Mouse (Mus musculus): ENCODE results near the gene Thsd7b. TPM values are rescaled to one million over a fixed set of nuclear protein-coding genes. Genes with fewer than 3 reads are reported as not detected.

Thsd7b gene
- total and polyA plus RNA-seq, 3 experiments, result 0.08 to 0.23 (median 0.12) TPM

DNA sequence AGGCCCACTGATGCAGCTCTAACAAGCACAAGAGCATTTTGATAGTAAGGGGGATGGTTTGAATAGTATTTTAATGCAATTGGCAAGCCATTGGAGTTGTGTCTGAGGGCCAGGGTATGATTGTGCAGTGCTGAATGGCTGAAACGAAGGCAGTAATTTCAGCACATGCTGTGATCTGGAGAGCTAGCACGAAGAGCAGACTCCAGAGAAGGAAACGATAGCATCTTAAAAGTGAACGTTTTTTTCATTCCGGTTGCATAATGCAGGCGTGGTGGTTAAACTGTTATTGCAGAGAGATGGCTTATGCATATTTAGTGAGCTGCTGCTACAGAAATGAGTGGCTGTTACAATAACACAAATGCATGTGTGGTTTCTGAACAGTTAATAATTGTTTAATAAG, 51.3 kb downstream of the Thsd7b start:
- Histone ChIP-seq H3K27ac (no peak overlapping the region), H3K27me3 (ENCODE audit: control insufficient read depth, insufficient read depth, low read length) (no peaks in the 10 kb centered on the region), H3K4me3 (no peak overlapping the region), H3K9ac (ENCODE audit: low read depth, low read length) (no peak overlapping the region), H3K79me2 (replicated peaks; ENCODE audit: control insufficient read depth, insufficient read depth, low read length) (no peaks in the 10 kb centered on the region), H3K36me3 (ENCODE audit: control insufficient read depth, insufficient read depth, low read length) (no peaks in the 10 kb centered on the region), H3K4me1 (ENCODE audit: control insufficient read depth, insufficient read depth, low read length) (no peaks in the 10 kb centered on the region)
- DNase-seq, result no peak
- no peak for TF ChIP-seq EP300 (IDR thresholded peaks at IDR 0.05; ENCODE audit: insufficient read depth, low read depth, low read length)
- intact Hi-C loops (cut with DNase I), result no loop called here
- WGBS, result 76% methylated on average over 6 of the region's 6 CpGs

DNA sequence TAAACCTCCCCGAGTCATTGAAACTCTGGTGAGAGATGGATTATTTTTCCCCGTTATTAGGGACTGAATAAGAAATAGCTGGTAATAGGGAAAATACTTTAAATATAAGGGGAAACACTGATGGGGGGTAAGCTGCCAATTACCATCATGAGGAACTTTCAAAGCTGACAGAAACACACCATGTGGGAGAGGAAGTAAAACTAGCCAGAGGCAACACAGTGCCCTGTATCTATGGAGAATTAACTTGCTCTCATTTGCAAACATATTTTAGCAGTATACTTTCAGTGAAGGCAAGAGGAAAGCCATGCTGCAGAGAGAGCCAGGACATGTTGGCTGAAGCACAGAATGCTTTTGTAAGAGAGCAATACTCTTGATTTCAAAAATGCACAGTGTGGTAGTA, 51.7 kb downstream of the Thsd7b start:
- WGBS, result 81% methylated on average over 2 of the region's 2 CpGs
- Histone ChIP-seq H3K79me2 (replicated peaks; ENCODE audit: control insufficient read depth, insufficient read depth, low read length) (no peaks in the 10 kb centered on the region), H3K27ac (no peak overlapping the region), H3K9ac (ENCODE audit: low read depth, low read length) (no peak overlapping the region), H3K36me3 (ENCODE audit: control insufficient read depth, insufficient read depth, low read length) (no peaks in the 10 kb centered on the region), H3K4me1 (ENCODE audit: control insufficient read depth, insufficient read depth, low read length) (no peaks in the 10 kb centered on the region), H3K27me3 (ENCODE audit: control insufficient read depth, insufficient read depth, low read length) (no peaks in the 10 kb centered on the region), H3K4me3 (no peak overlapping the region)
- no peak for DNase-seq
- intact Hi-C loops (cut with DNase I), result no loop called here
- no peak for TF ChIP-seq EP300 (IDR thresholded peaks at IDR 0.05; ENCODE audit: insufficient read depth, low read depth, low read length)
- no peak for TF ChIP-seq POLR2A (IDR thresholded peaks at IDR 0.05; ENCODE audit: insufficient read depth, low read depth, low read length)
- no peak for TF ChIP-seq CTCF (IDR thresholded peaks at IDR 0.05)

DNA sequence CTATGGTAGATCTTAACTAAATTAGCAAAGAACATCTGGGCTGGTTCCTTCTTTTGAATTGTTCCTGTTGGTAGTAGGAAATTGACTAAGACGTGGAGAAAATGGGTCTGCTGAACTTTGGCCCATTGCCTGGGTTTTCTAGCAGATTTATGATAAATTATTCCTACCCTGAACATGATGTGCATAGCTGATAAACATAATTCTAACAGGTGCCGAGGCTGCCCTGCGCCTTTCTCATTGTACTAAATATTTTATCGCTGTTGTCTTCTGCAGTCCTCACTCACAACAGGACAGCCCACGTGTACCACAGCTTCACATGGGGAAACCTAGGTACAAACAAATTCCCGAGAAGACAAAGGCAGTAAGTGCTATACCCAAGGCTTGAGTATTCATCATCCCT, 83.5 kb downstream of the Thsd7b start:
- intact Hi-C loops (cut with DNase I), result no loop called here

GRCm38 (mm10) chr1:129357378-129357777, 84.3 kb downstream of the Thsd7b start:
- H3K79me2 ChIP-seq (replicated peaks; ENCODE audit: control insufficient read depth, insufficient read depth, low read length), result no peaks in the 10 kb centered on the region
- 78% methylated on average over 2 of the region's 2 CpGs for WGBS
- no peaks in the 10 kb centered on the region for H3K4me1 ChIP-seq (ENCODE audit: control insufficient read depth, insufficient read depth, low read length)
- no peak overlapping the region for H3K9ac ChIP-seq (ENCODE audit: low read depth, low read length)
- no peak overlapping the region for H3K27ac ChIP-seq
- DNase-seq, result no peak
- no peaks in the 10 kb centered on the region for H3K36me3 ChIP-seq (ENCODE audit: control insufficient read depth, insufficient read depth, low read length)
- intact Hi-C loops (cut with DNase I), result no loop called here
- H3K27me3 ChIP-seq (ENCODE audit: control insufficient read depth, insufficient read depth, low read length), result no peaks in the 10 kb centered on the region
- H3K4me3 ChIP-seq, result no peak overlapping the region
- TF ChIP-seq POLR2A (IDR thresholded peaks at IDR 0.05; ENCODE audit: insufficient read depth, low read depth, low read length), result no peak
- no peak for TF ChIP-seq EP300 (IDR thresholded peaks at IDR 0.05; ENCODE audit: insufficient read depth, low read depth, low read length)
- TF ChIP-seq CTCF (IDR thresholded peaks at IDR 0.05), result no peak

More for the DNA sequence above, 83.5 kb downstream of the Thsd7b start:
- Histone ChIP-seq H3K4me3 (no peak overlapping the region), H3K27me3 (ENCODE audit: control insufficient read depth, insufficient read depth, low read length) (no peaks in the 10 kb centered on the region), H3K27ac (no peak overlapping the region), H3K4me1 (ENCODE audit: control insufficient read depth, insufficient read depth, low read length) (no peaks in the 10 kb centered on the region), H3K79me2 (replicated peaks; ENCODE audit: control insufficient read depth, insufficient read depth, low read length) (no peaks in the 10 kb centered on the region), H3K36me3 (ENCODE audit: control insufficient read depth, insufficient read depth, low read length) (no peaks in the 10 kb centered on the region), H3K9ac (ENCODE audit: low read depth, low read length) (no peak overlapping the region)
- DNase-seq, result no peak
- WGBS, result 69% methylated on average over 6 of the region's 6 CpGs
- no peak for TF ChIP-seq EP300 (IDR thresholded peaks at IDR 0.05; ENCODE audit: insufficient read depth, low read depth, low read length)

- DNase-seq, result no peak
- intact Hi-C loops (cut with DNase I), result no loop called here
- 82% methylated on average over 4 of the region's 4 CpGs for WGBS
Observed at GRCm38 (mm10) chr1:129363368-129363767, 90.3 kb downstream of the Thsd7b start.

GRCm38 (mm10) chr1:129364828-129365227, 91.7 kb downstream of the Thsd7b start:
- no peaks in the 10 kb centered on the region for H3K36me3 ChIP-seq (ENCODE audit: control insufficient read depth, insufficient read depth, low read length)
- intact Hi-C loops (cut with DNase I), result no loop called here
- H3K27me3 ChIP-seq (ENCODE audit: control insufficient read depth, insufficient read depth, low read length), result no peaks in the 10 kb centered on the region

More at GRCm38 (mm10) chr1:129363368-129363767, 90.3 kb downstream of the Thsd7b start:
- TF ChIP-seq CTCF (IDR thresholded peaks at IDR 0.05) (no peak), EP300 (IDR thresholded peaks at IDR 0.05; ENCODE audit: insufficient read depth, low read depth, low read length) (no peak), POLR2A (IDR thresholded peaks at IDR 0.05; ENCODE audit: insufficient read depth, low read depth, low read length) (no peak)
- no peaks in the 10 kb centered on the region for H3K36me3 ChIP-seq (ENCODE audit: control insufficient read depth, insufficient read depth, low read length)
- no peak overlapping the region for H3K27ac ChIP-seq
- H3K79me2 ChIP-seq (replicated peaks; ENCODE audit: control insufficient read depth, insufficient read depth, low read length), result no peaks in the 10 kb centered on the region
- H3K27me3 ChIP-seq (ENCODE audit: control insufficient read depth, insufficient read depth, low read length), result no peaks in the 10 kb centered on the region
- no peaks in the 10 kb centered on the region for H3K4me1 ChIP-seq (ENCODE audit: control insufficient read depth, insufficient read depth, low read length)
- H3K4me3 ChIP-seq, result no peak overlapping the region
- no peak overlapping the region for H3K9ac ChIP-seq (ENCODE audit: low read depth, low read length)

GRCm38 (mm10) chr1:129365590-129365989, 92.5 kb downstream of the Thsd7b start:
- no peaks in the 10 kb centered on the region for H3K4me1 ChIP-seq (ENCODE audit: control insufficient read depth, insufficient read depth, low read length)
- TF ChIP-seq EP300 (IDR thresholded peaks at IDR 0.05; ENCODE audit: insufficient read depth, low read depth, low read length) (no peak), POLR2A (IDR thresholded peaks at IDR 0.05; ENCODE audit: insufficient read depth, low read depth, low read length) (no peak), CTCF (IDR thresholded peaks at IDR 0.05) (no peak)
- no peak for DNase-seq
- intact Hi-C loops (cut with DNase I), result no loop called here
- no peaks in the 10 kb centered on the region for H3K79me2 ChIP-seq (replicated peaks; ENCODE audit: control insufficient read depth, insufficient read depth, low read length)
- no peak overlapping the region for H3K4me3 ChIP-seq
- H3K27ac ChIP-seq, result no peak overlapping the region
- no peak overlapping the region for H3K9ac ChIP-seq (ENCODE audit: low read depth, low read length)
- H3K27me3 ChIP-seq (ENCODE audit: control insufficient read depth, insufficient read depth, low read length), result no peaks in the 10 kb centered on the region
- no peaks in the 10 kb centered on the region for H3K36me3 ChIP-seq (ENCODE audit: control insufficient read depth, insufficient read depth, low read length)
- WGBS, result 40% methylated on average over 1 of the region's 1 CpGs

More at GRCm38 (mm10) chr1:129364828-129365227, 91.7 kb downstream of the Thsd7b start:
- H3K9ac ChIP-seq (ENCODE audit: low read depth, low read length), result no peak overlapping the region
- H3K4me1 ChIP-seq (ENCODE audit: control insufficient read depth, insufficient read depth, low read length), result no peaks in the 10 kb centered on the region
- no peak overlapping the region for H3K4me3 ChIP-seq
- no peak for TF ChIP-seq CTCF (IDR thresholded peaks at IDR 0.05)
- DNase-seq, result no peak
- H3K79me2 ChIP-seq (replicated peaks; ENCODE audit: control insufficient read depth, insufficient read depth, low read length), result no peaks in the 10 kb centered on the region
- no peak overlapping the region for H3K27ac ChIP-seq
